Mouse (Mus musculus): ENCODE data around the gene Ly75.

DNA sequence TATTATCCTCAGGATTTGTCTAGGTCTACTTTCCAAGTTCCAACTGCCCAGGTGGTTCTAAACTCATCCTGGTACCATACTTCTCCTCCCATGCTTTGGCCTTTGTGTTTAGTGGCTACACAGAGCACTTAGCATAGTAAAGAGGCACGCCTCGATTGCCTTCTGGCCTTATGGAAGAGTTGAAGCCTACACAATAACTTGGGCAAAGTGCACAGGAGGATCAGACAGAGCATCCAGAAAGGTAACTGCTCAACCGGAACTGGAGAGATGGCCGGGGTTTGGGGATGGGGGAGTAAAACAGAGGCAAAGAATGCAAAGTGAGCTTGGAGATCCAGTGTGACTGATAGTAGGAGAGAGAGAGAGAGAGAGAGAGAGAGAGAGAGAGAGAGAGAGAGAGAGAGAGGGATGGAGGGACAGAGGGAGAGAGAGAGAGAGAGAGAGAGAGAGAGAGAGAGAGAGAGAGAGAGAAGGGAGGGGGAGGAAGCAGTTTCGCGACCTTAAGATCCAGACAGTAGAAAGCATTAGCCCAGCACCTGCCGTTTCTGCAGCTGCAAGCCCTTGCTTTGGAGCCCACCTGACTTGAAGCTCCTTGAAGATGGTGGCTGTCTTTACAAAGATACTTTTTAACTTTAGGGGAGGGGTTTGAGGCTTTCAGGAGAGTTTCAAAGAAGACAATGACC lies 1.1 kb upstream of the Ly75 start:
- no peak for TF ChIP-seq EP300 (IDR thresholded peaks at IDR 0.05)
- no peak for TF ChIP-seq CTCF (IDR thresholded peaks at IDR 0.05)

All from lung, postnatal 0 days (tissue).